Mouse (Mus musculus) layer of hippocampus, postnatal 25 days (tissue): ENCODE measurements around the gene Pde4d. TPM values are rescaled to one million over a fixed set of nuclear protein-coding genes. Genes with fewer than 3 reads are reported as not detected.

ENCODE experiments used
- DNase-seq, 2 experiments: peaks; one replicate each; pipeline ENCODE4 v3.0.0; 2022; ENCODE audit warnings: mixed read lengths in 2 of 2, low spot score in 1 of 2; ENCODE audit errors: extremely low spot score in 1 of 2
- total RNA-seq, 2 experiments: library from RNA; stranded (reverse); gene quantifications; 2 replicates each; pipeline ENCODE4 v1.2.3; 2021

The Pde4d gene
- total RNA-seq, 2 experiments from 2014 or later: 65.3 to 69.6 TPM

- DNase-seq: no peak
These were observed 1467.8 kb downstream of the Pde4d start for GRCm38 (mm10) chr13:109917551-109917950.

GRCm38 (mm10) chr13:109918631-109919030 is 1468.9 kb downstream of the Pde4d start:
- DNase-seq: no peak

- DNase-seq: no peak
These were observed 1470.5 kb downstream of the Pde4d start for GRCm38 (mm10) chr13:109920256-109920655.

- DNase-seq: no peak
These were observed 1471.7 kb downstream of the Pde4d start for GRCm38 (mm10) chr13:109921336-109922038.

GRCm38 (mm10) chr13:109922228-109922627 is 1472.5 kb downstream of the Pde4d start:
- peak in 1 of 2 experiments; percentile 36 for DNase-seq

- DNase-seq: no peak
These were observed 1473.0 kb downstream of the Pde4d start for GRCm38 (mm10) chr13:109922782-109923181.

GRCm38 (mm10) chr13:109924771-109925170 is 1475.0 kb downstream of the Pde4d start:
- no peak for DNase-seq

GRCm38 (mm10) chr13:109926277-109926920 is 1476.7 kb downstream of the Pde4d start:
- peak; percentile 43 to 48 for DNase-seq

- no peak for DNase-seq
These were observed 1478.0 kb downstream of the Pde4d start for GRCm38 (mm10) chr13:109927782-109928181.

- DNase-seq: peak in 1 of 2 experiments; percentile 18
These were observed 1482.9 kb downstream of the Pde4d start for GRCm38 (mm10) chr13:109932688-109933087.

- no peak for DNase-seq
These were observed 1483.8 kb downstream of the Pde4d start for GRCm38 (mm10) chr13:109933554-109933953.

GRCm38 (mm10) chr13:109936866-109937265 is 1487.1 kb downstream of the Pde4d start:
- no peak for DNase-seq

- no peak for DNase-seq
These were observed 1495.2 kb downstream of the Pde4d start for GRCm38 (mm10) chr13:109944822-109945551.

- DNase-seq: no peak
These were observed 1501.7 kb downstream of the Pde4d start for GRCm38 (mm10) chr13:109951466-109951865.

GRCm38 (mm10) chr13:109954189-109954588 is 1504.4 kb downstream of the Pde4d start:
- DNase-seq: no peak

GRCm38 (mm10) chr13:109957953-109958352 is 1508.2 kb downstream of the Pde4d start:
- DNase-seq: no peak

- DNase-seq: no peak
These were observed 1533.2 kb downstream of the Pde4d start for GRCm38 (mm10) chr13:109982821-109983443.

- DNase-seq: no peak
These were observed 1535.7 kb downstream of the Pde4d start for GRCm38 (mm10) chr13:109985411-109985810.

- DNase-seq: no peak
These were observed 1536.1 kb downstream of the Pde4d start for GRCm38 (mm10) chr13:109985892-109986291.

GRCm38 (mm10) chr13:109992775-109993505 is 1543.2 kb downstream of the Pde4d start:
- peak in 1 of 2 experiments; percentile 38 for DNase-seq
